Mouse (Mus musculus): ENCODE results near the gene Kif1b.

DNA sequence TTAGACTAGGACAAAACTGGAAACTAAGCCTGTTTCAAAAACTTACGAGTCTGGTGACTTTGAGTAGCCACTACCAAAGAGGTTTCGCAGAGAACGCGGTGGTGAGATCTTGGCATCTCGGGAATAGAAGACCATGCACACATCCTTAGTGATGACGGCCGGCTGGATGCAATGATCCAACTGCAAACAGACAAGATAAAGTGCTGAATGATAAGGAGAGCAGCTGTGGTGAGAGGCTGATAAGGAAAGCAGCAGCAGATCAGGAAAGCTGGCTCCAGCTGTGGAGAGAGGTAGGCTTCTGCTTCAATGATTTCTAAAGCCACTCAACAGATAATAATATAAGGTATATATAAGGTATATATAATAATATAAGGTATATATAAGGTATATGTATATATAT, 116.4 kb downstream of the Kif1b start:
- TF ChIP-seq POLR2A (IDR thresholded peaks at IDR 0.05; ENCODE audit: control insufficient read depth in 1 of 2, insufficient read depth in 1 of 2, low read depth in 1 of 2, low read length in 2 of 2, poor library complexity in 1 of 2) (no peak), MAFK (IDR thresholded peaks at IDR 0.05; ENCODE audit: borderline replicate concordance, low read depth, low read length) (no peak), MXI1 (IDR thresholded peaks at IDR 0.05; ENCODE audit: low read depth, low read length) (no peak), CHD1 (IDR thresholded peaks at IDR 0.05; ENCODE audit: low read depth, low read length) (no peak), GATA1 (IDR thresholded peaks at IDR 0.05; ENCODE audit: low read depth, low read length) (peak; percentile 71), CTCF (IDR thresholded peaks at IDR 0.05 in 2 of 3, conservative IDR thresholded peaks at IDR 0.05 in 1 of 3; ENCODE audit: control insufficient read depth in 1 of 3, insufficient read depth in 1 of 3, low read depth in 2 of 3, low read length in 3 of 3, poor library complexity in 1 of 3, severe bottlenecking in 1 of 3) (no peak)
